Mouse (Mus musculus): ENCODE measurements around the gene 6030445D17Rik. TPM values are rescaled to one million over a fixed set of nuclear protein-coding genes. Genes with fewer than 3 reads are reported as not detected.
A peak's percentile ranks its signal among the peaks of the same experiment; 100 is the strongest.

The 6030445D17Rik gene
- polyA plus RNA-seq, 1 experiment from 2014 or later: not detected

DNA sequence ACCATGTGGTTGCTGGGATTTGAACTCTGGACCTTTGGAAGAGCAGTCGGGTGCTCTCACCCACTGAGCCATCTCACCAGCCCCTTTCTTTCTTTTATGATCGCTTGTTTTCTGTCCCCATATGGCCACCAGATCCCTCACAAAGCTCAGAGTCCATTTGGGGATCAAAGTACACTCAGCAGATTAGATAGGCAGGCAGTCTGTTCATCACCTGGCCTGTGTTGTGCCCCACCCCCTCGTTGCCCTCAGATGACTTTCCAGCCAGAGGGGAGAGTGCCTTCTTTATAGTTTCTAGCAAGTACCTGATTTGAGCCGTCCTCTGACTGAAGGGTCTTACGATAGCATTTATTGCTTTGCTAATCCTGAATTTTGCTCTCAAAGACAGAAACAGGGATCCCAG, 9.3 kb upstream of the 6030445D17Rik start:
- peaks cover 9% of the 10 kb centered on the region for H3K4me1 ChIP-seq (ENCODE audit: control insufficient read depth, insufficient read depth, low read length)
- no peak overlapping the region for H3K9ac ChIP-seq (ENCODE audit: low read length)
- no peaks in the 10 kb centered on the region for H3K9me3 ChIP-seq (replicated peaks; ENCODE audit: control insufficient read depth, low read length)
- no peak for ATAC-seq (replicated peaks; ENCODE audit: extremely low read depth, insufficient read depth, low FRiP score)
- WGBS: 48% methylated on average over 5 of the region's 5 CpGs
- no peak overlapping the region for H3K4me3 ChIP-seq (ENCODE audit: low read length)
- H3K27ac ChIP-seq (ENCODE audit: low read length): no peak overlapping the region
- H3K27me3 ChIP-seq (ENCODE audit: control insufficient read depth, insufficient read depth, low read length): no peaks in the 10 kb centered on the region
- no peaks in the 10 kb centered on the region for H3K36me3 ChIP-seq (ENCODE audit: control insufficient read depth, insufficient read depth)
- no peak overlapping the region for H3K4me2 ChIP-seq (ENCODE audit: low read depth, low read length)

DNA sequence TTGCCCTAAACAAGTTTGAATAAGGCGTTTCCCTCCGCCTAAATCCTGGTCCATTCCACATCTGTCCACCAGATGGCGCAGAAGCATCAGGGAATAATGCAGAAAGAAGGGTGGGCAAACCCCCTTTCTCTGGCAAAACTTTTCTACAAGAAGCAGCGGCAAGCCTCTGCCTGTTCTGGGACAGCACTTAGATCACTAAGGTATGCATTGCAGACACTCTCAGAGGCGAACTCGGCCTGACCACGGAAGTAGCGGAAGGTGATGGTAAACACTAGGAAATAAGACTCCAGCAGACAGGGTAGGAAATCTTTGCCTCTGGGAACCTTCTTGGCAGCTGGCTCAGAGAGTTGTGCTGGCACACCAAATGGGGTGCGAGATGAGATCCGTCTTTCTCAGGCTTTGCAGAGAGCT, 7.2 kb upstream of the 6030445D17Rik start:
- Histone ChIP-seq H3K4me1 (ENCODE audit: control insufficient read depth, insufficient read depth, low read length) (peaks cover 9% of the 10 kb centered on the region), H3K27me3 (ENCODE audit: control insufficient read depth, insufficient read depth, low read length) (no peaks in the 10 kb centered on the region), H3K9ac (ENCODE audit: low read length) (peak overlapping the region; percentile 69), H3K27ac (ENCODE audit: low read length) (no peak overlapping the region), H3K9me3 (replicated peaks; ENCODE audit: control insufficient read depth, low read length) (no peaks in the 10 kb centered on the region), H3K4me2 (ENCODE audit: low read depth, low read length) (peak overlapping the region; percentile 80), H3K4me3 (ENCODE audit: low read length) (peak overlapping the region; percentile 51), H3K36me3 (ENCODE audit: control insufficient read depth, insufficient read depth) (no peaks in the 10 kb centered on the region)
- under 1% methylated on average over 10 of the region's 10 CpGs for WGBS
- ATAC-seq (replicated peaks; ENCODE audit: extremely low read depth, insufficient read depth, low FRiP score): no peak

- H3K9ac ChIP-seq (ENCODE audit: low read length): no peak overlapping the region
- no peak for ATAC-seq (replicated peaks; ENCODE audit: extremely low read depth, insufficient read depth, low FRiP score)
- WGBS: 92% methylated on average over 6 of the region's 6 CpGs
Measured at GRCm38 (mm10) chr4:136456516-136457218, 5.4 kb upstream of the 6030445D17Rik start.

GRCm38 (mm10) chr4:136458276-136458675, 3.8 kb upstream of the 6030445D17Rik start:
- no peak overlapping the region for H3K27ac ChIP-seq (ENCODE audit: low read length)
- no peak overlapping the region for H3K4me3 ChIP-seq (ENCODE audit: low read length)
- H3K4me2 ChIP-seq (ENCODE audit: low read depth, low read length): no peak overlapping the region
- no peak overlapping the region for H3K9ac ChIP-seq (ENCODE audit: low read length)
- ATAC-seq (replicated peaks; ENCODE audit: extremely low read depth, insufficient read depth, low FRiP score): no peak
- H3K9me3 ChIP-seq (replicated peaks; ENCODE audit: control insufficient read depth, low read length): no peaks in the 10 kb centered on the region
- H3K4me1 ChIP-seq (ENCODE audit: control insufficient read depth, insufficient read depth, low read length): peaks cover 15% of the 10 kb centered on the region
- WGBS: 75% methylated on average over 7 of the region's 7 CpGs
- H3K36me3 ChIP-seq (ENCODE audit: control insufficient read depth, insufficient read depth): no peaks in the 10 kb centered on the region
- 0 out of 2 replicates have a peak, but pooled peaks cover 1% of the 10 kb centered on the region for H3K27me3 ChIP-seq (ENCODE audit: control insufficient read depth, insufficient read depth, low read length)

More at GRCm38 (mm10) chr4:136456516-136457218, 5.4 kb upstream of the 6030445D17Rik start:
- Histone ChIP-seq H3K27me3 (ENCODE audit: control insufficient read depth, insufficient read depth, low read length) (no peaks in the 10 kb centered on the region), H3K36me3 (ENCODE audit: control insufficient read depth, insufficient read depth) (no peaks in the 10 kb centered on the region), H3K4me1 (ENCODE audit: control insufficient read depth, insufficient read depth, low read length) (peaks cover 8% of the 10 kb centered on the region), H3K9me3 (replicated peaks; ENCODE audit: control insufficient read depth, low read length) (no peaks in the 10 kb centered on the region), H3K4me3 (ENCODE audit: low read length) (no peak overlapping the region), H3K4me2 (ENCODE audit: low read depth, low read length) (no peak overlapping the region), H3K27ac (ENCODE audit: low read length) (no peak overlapping the region)

GRCm38 (mm10) chr4:136459210-136459609, 2.8 kb upstream of the 6030445D17Rik start:
- H3K27me3 ChIP-seq (ENCODE audit: control insufficient read depth, insufficient read depth, low read length): 0 out of 2 replicates have a peak, but pooled peaks cover 3% of the 10 kb centered on the region
- peaks cover 16% of the 10 kb centered on the region for H3K4me1 ChIP-seq (ENCODE audit: control insufficient read depth, insufficient read depth, low read length)
- no peak for ATAC-seq (replicated peaks; ENCODE audit: extremely low read depth, insufficient read depth, low FRiP score)
- no peak overlapping the region for H3K9ac ChIP-seq (ENCODE audit: low read length)
- H3K27ac ChIP-seq (ENCODE audit: low read length): no peak overlapping the region
- H3K36me3 ChIP-seq (ENCODE audit: control insufficient read depth, insufficient read depth): no peaks in the 10 kb centered on the region
- no peaks in the 10 kb centered on the region for H3K9me3 ChIP-seq (replicated peaks; ENCODE audit: control insufficient read depth, low read length)
- whole genome bisulfite sequencing: 79% methylated on average over 12 of the region's 12 CpGs
- no peak overlapping the region for H3K4me3 ChIP-seq (ENCODE audit: low read length)
- H3K4me2 ChIP-seq (ENCODE audit: low read depth, low read length): peak overlapping the region; percentile 1; the same call in 1 of the 2 replicates

GRCm38 (mm10) chr4:136461206-136461605, 844 bp upstream of the 6030445D17Rik start:
- no peak for ATAC-seq (replicated peaks; ENCODE audit: extremely low read depth, insufficient read depth, low FRiP score)
- Histone ChIP-seq H3K9ac (ENCODE audit: low read length) (no peak overlapping the region), H3K4me2 (ENCODE audit: low read depth, low read length) (no peak overlapping the region)

GRCm38 (mm10) chr4:136461761-136462085, 327 bp upstream of the 6030445D17Rik start:
- Histone ChIP-seq H3K27me3 (ENCODE audit: control insufficient read depth, insufficient read depth, low read length) (0 out of 2 replicates have a peak, but pooled peaks cover 3% of the 10 kb centered on the region), H3K9ac (ENCODE audit: low read length) (peak overlapping the region; percentile 86), H3K4me3 (ENCODE audit: low read length) (peak overlapping the region; percentile 83), H3K4me2 (ENCODE audit: low read depth, low read length) (peak overlapping the region; percentile 98), H3K27ac (ENCODE audit: low read length) (peak overlapping the region; percentile 86), H3K36me3 (ENCODE audit: control insufficient read depth, insufficient read depth) (no peaks in the 10 kb centered on the region), H3K9me3 (replicated peaks; ENCODE audit: control insufficient read depth, low read length) (no peaks in the 10 kb centered on the region), H3K4me1 (ENCODE audit: control insufficient read depth, insufficient read depth, low read length) (peaks cover 22% of the 10 kb centered on the region)
- 18% methylated on average over 6 of the region's 6 CpGs for WGBS
- no peak for ATAC-seq (replicated peaks; ENCODE audit: extremely low read depth, insufficient read depth, low FRiP score)

More at GRCm38 (mm10) chr4:136461206-136461605, 844 bp upstream of the 6030445D17Rik start:
- H3K9me3 ChIP-seq (replicated peaks; ENCODE audit: control insufficient read depth, low read length): no peaks in the 10 kb centered on the region
- H3K27me3 ChIP-seq (ENCODE audit: control insufficient read depth, insufficient read depth, low read length): 0 out of 2 replicates have a peak, but pooled peaks cover 3% of the 10 kb centered on the region
- H3K4me1 ChIP-seq (ENCODE audit: control insufficient read depth, insufficient read depth, low read length): peaks cover 19% of the 10 kb centered on the region
- WGBS: 62% methylated on average over 4 of the region's 4 CpGs
- H3K36me3 ChIP-seq (ENCODE audit: control insufficient read depth, insufficient read depth): no peaks in the 10 kb centered on the region
- no peak overlapping the region for H3K27ac ChIP-seq (ENCODE audit: low read length)
- H3K4me3 ChIP-seq (ENCODE audit: low read length): no peak overlapping the region

DNA sequence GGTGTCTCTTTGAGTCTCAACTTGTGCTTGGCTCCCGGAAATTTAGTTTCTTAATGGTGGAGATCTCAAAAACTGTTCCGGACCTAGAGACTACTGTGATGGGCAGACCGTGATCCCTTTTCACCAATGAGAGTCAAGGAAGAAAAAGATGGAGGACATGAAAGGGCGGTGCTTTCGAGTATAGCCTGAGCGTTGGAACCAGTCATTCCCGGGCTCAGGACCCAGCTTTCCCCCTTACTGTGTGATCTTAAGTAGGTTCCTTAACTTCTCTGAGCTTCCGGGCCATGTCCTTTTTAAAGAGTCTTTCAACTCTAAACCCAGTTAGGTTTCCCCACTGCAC, 759 bp downstream of the 6030445D17Rik start:
- peak overlapping the region; percentile 86 for H3K27ac ChIP-seq (ENCODE audit: low read length)
- 0% methylated on average over 8 of the region's 8 CpGs for WGBS
- H3K4me3 ChIP-seq (ENCODE audit: low read length): peak overlapping the region; percentile 83
- H3K9me3 ChIP-seq (replicated peaks; ENCODE audit: control insufficient read depth, low read length): no peaks in the 10 kb centered on the region
- no peaks in the 10 kb centered on the region for H3K36me3 ChIP-seq (ENCODE audit: control insufficient read depth, insufficient read depth)
- peaks cover 22% of the 10 kb centered on the region for H3K4me1 ChIP-seq (ENCODE audit: control insufficient read depth, insufficient read depth, low read length)
- peak overlapping the region; percentile 98 for H3K4me2 ChIP-seq (ENCODE audit: low read depth, low read length)
- 0 out of 2 replicates have a peak, but pooled peaks cover 3% of the 10 kb centered on the region for H3K27me3 ChIP-seq (ENCODE audit: control insufficient read depth, insufficient read depth, low read length)
- peak overlapping the region; percentile 86 for H3K9ac ChIP-seq (ENCODE audit: low read length)
- ATAC-seq (replicated peaks; ENCODE audit: extremely low read depth, insufficient read depth, low FRiP score): peak; percentile 53

GRCm38 (mm10) chr4:136463436-136463835, 1.4 kb downstream of the 6030445D17Rik start:
- H3K9me3 ChIP-seq (replicated peaks; ENCODE audit: control insufficient read depth, low read length): no peaks in the 10 kb centered on the region
- H3K36me3 ChIP-seq (ENCODE audit: control insufficient read depth, insufficient read depth): no peaks in the 10 kb centered on the region
- ATAC-seq (replicated peaks; ENCODE audit: extremely low read depth, insufficient read depth, low FRiP score): no peak
- peaks cover 22% of the 10 kb centered on the region for H3K4me1 ChIP-seq (ENCODE audit: control insufficient read depth, insufficient read depth, low read length)
- no peak overlapping the region for H3K27ac ChIP-seq (ENCODE audit: low read length)
- H3K9ac ChIP-seq (ENCODE audit: low read length): no peak overlapping the region
- peak overlapping the region; percentile 98 for H3K4me2 ChIP-seq (ENCODE audit: low read depth, low read length)
- H3K27me3 ChIP-seq (ENCODE audit: control insufficient read depth, insufficient read depth, low read length): 0 out of 2 replicates have a peak, but pooled peaks cover 3% of the 10 kb centered on the region
- peak overlapping the region; percentile 83 for H3K4me3 ChIP-seq (ENCODE audit: low read length)
- 40% methylated on average over 9 of the region's 9 CpGs for WGBS
